Mouse (Mus musculus) thymus, adult 18-20 months (tissue): ENCODE results near the gene Ackr4.

ENCODE experiments used
- DNase-seq, 2 experiments: peaks; one replicate each; pipeline ENCODE4 v3.0.0; 2022; ENCODE audit warnings: mixed read lengths in 2 of 2

Ackr4 gene

GRCm38 (mm10) chr9:104126833-104127232, at the start of gene Ackr4:
TSS of gene Ackr4 (minus strand) at chr9:104126933.
- no peak for DNase-seq

GRCm38 (mm10) chr9:104172342-104172741, 45.6 kb upstream of the Ackr4 start:
- no peak for DNase-seq

GRCm38 (mm10) chr9:104171651-104172050, 44.9 kb upstream of the Ackr4 start:
- DNase-seq, result no peak

- no peak for DNase-seq
Measured at GRCm38 (mm10) chr9:104169986-104170385, 43.3 kb upstream of the Ackr4 start.

- DNase-seq, result no peak
Measured at GRCm38 (mm10) chr9:104165926-104166325, 39.2 kb upstream of the Ackr4 start.

GRCm38 (mm10) chr9:104164194-104164593, 37.5 kb upstream of the Ackr4 start:
- no peak for DNase-seq

- no peak for DNase-seq
Measured at GRCm38 (mm10) chr9:104161117-104161516, 34.4 kb upstream of the Ackr4 start.

GRCm38 (mm10) chr9:104157291-104157690, 30.6 kb upstream of the Ackr4 start:
- DNase-seq, result no peak

GRCm38 (mm10) chr9:104156506-104156905, 29.8 kb upstream of the Ackr4 start:
- DNase-seq, result no peak

- no peak for DNase-seq
Measured at GRCm38 (mm10) chr9:104155100-104155715, 28.5 kb upstream of the Ackr4 start.

GRCm38 (mm10) chr9:104152121-104152520, 25.4 kb upstream of the Ackr4 start:
- DNase-seq, result no peak

- DNase-seq, result no peak
Measured at GRCm38 (mm10) chr9:104148969-104149368, 22.2 kb upstream of the Ackr4 start.

- DNase-seq, result no peak
Measured at GRCm38 (mm10) chr9:104146683-104147082, 19.9 kb upstream of the Ackr4 start.

- DNase-seq, result no peak
Measured at GRCm38 (mm10) chr9:104144314-104144996, 17.7 kb upstream of the Ackr4 start.

- DNase-seq, result no peak
Measured at GRCm38 (mm10) chr9:104142805-104143204, 16.1 kb upstream of the Ackr4 start.

- DNase-seq, result no peak
Measured at GRCm38 (mm10) chr9:104140351-104140750, 13.6 kb upstream of the Ackr4 start.

GRCm38 (mm10) chr9:104130141-104130755, 3.5 kb upstream of the Ackr4 start:
- DNase-seq, result no peak

GRCm38 (mm10) chr9:104128110-104128509, 1.4 kb upstream of the Ackr4 start:
- DNase-seq, result no peak

- DNase-seq, result no peak
Measured at GRCm38 (mm10) chr9:104123622-104124021, 3.1 kb downstream of the Ackr4 start.

GRCm38 (mm10) chr9:104123101-104123500, 3.6 kb downstream of the Ackr4 start:
- DNase-seq, result no peak

- DNase-seq, result no peak
Measured at GRCm38 (mm10) chr9:104109151-104109550, 17.6 kb downstream of the Ackr4 start.

GRCm38 (mm10) chr9:104108571-104109143, 18.1 kb downstream of the Ackr4 start:
- DNase-seq, result no peak

GRCm38 (mm10) chr9:104107482-104107881, 19.3 kb downstream of the Ackr4 start:
- no peak for DNase-seq

GRCm38 (mm10) chr9:104106930-104107329, 19.8 kb downstream of the Ackr4 start:
- no peak for DNase-seq
